Comparison of ENCODE assay signal across 8 mouse cellular contexts in genomic region chr3:116835770-116836680, GRCm38 (mm10). TPM values are rescaled to one million over a fixed set of nuclear protein-coding genes. Genes with fewer than 3 reads are reported as not detected.
DNase-seq lines count a peak whose midpoint lies in the region; ATAC-seq and TF ChIP-seq lines count a peak whose summit lies in the region.

No protein-coding gene starts in this region.

- no peak overlapping the region for H3K27ac ChIP-seq in cortical plate, adult 2 months (ENCODE audit: insufficient read depth, low read length)

- H3K4me3 ChIP-seq in cortical plate, adult 2 months (ENCODE audit: insufficient read depth, low read length): peak overlapping the region; percentile 15

- peak; percentile 94 for ATAC-seq in activated CD4-positive, CD25-positive, alpha-beta regulatory T cell, adult 4 months
- peak; percentile 96 for ATAC-seq in inflammation-experienced regulatory T-cells, adult 6 months
- ATAC-seq in megakaryocyte-erythroid progenitor cell, adult 5-6 weeks (replicated peaks; ENCODE audit: low FRiP score, low TSS enrichment, poor library complexity, severe bottlenecking): peak; percentile 92

- TF ChIP-seq POLR2A in cortical plate, adult 2 months (IDR thresholded peaks at IDR 0.05; ENCODE audit: extremely low read depth, insufficient read depth, low read length): no peak

- intact Hi-C loops in left cerebral cortex, postnatal 10 days (cut with DNase I): loop anchor here (5.0 to 10.0 kb wide), 3 partner anchors 59 to 504 kb away; partner anchors contain the start of gene Sass6

- DNase-seq in gastrocnemius, postnatal 10 days: peak; percentile 86
- peak; percentile 85 to 86 for DNase-seq in left cerebral cortex, postnatal 10 days (ENCODE audit: extremely low spot score in 1 of 2, low spot score in 2 of 2)
- DNase-seq in right cerebral cortex, postnatal 25 days: peak; percentile 73
- peak; percentile 66 to 87 for DNase-seq in urinary bladder, postnatal 4 days (ENCODE audit: low spot score in 2 of 2)

- peak; percentile 92 for TF ChIP-seq CTCF in cortical plate, adult 2 months (IDR thresholded peaks at IDR 0.05; ENCODE audit: extremely low read depth, insufficient read depth, low read length)

- no peaks in the 10 kb centered on the region for H3K4me1 ChIP-seq in cortical plate, adult 2 months (ENCODE audit: control insufficient read depth, insufficient read depth, low read length)

RNA-seq across cellular contexts. Expression of gene Frrs1, which starts 23.2 kb away (rescaled TPM):
- 10 to 100 TPM; 13.8 to 26.3 TPM for polyA plus RNA-seq in activated CD4-positive, CD25-positive, alpha-beta regulatory T cell, adult 4 months (2017; shearing (Covaris generic))
- 1.1 and 1.7 TPM in 2 replicates for polyA plus RNA-seq in cortical plate, adult 2 months (2012; rRNA removed)
- 1 to 10 TPM; 1.9 to 2.8 TPM for total RNA-seq in gastrocnemius, postnatal 10 days (2021)
- polyA plus RNA-seq in inflammation-experienced regulatory T-cells, adult 6 months (2017; shearing (Covaris generic)): 10 to 100 TPM; 11.5 to 44.9 (median 39.7) TPM
- 1 to 10 TPM; 1.8 to 3.1 TPM for total RNA-seq in left cerebral cortex, postnatal 10 days (2021)
- total RNA-seq in megakaryocyte-erythroid progenitor cell, adult 5-6 weeks (2014; fragmentation: Nextera tagmentation): 59.9 and 65.4 TPM in 2 replicates
- total RNA-seq in megakaryocyte-erythroid progenitor cell, adult 5-6 weeks (2017): 29.3 and 37.6 TPM in 2 replicates

RNA-seq across cellular contexts. Expression of gene Agl, which starts 28.1 kb away (rescaled TPM):
- 1 to 10 TPM; 1.8 to 2.6 TPM for polyA plus RNA-seq in activated CD4-positive, CD25-positive, alpha-beta regulatory T cell, adult 4 months (2017; shearing (Covaris generic))
- 16.3 and 16.7 TPM in 2 replicates for polyA plus RNA-seq in cortical plate, adult 2 months (2012; rRNA removed)
- 100 to 1,000 TPM; 369 to 472 TPM for total RNA-seq in gastrocnemius, postnatal 10 days (2021)
- 1 to 10 TPM; 1.8 to 3.1 (median 1.8) TPM for polyA plus RNA-seq in inflammation-experienced regulatory T-cells, adult 6 months (2017; shearing (Covaris generic))
- 10 to 100 TPM; 25.5 to 26.1 TPM for total RNA-seq in left cerebral cortex, postnatal 10 days (2021)
- 11.3 and 13.3 TPM in 2 replicates for total RNA-seq in megakaryocyte-erythroid progenitor cell, adult 5-6 weeks (2014; fragmentation: Nextera tagmentation)
- total RNA-seq in megakaryocyte-erythroid progenitor cell, adult 5-6 weeks (2017): 6.2 and 7.8 TPM in 2 replicates

Comparison
In these comparisons a context has a peak if more than half of its experiments do, and no peak if none do; other contexts are left out.
1. RNA of gene Frrs1, which starts 23.2 kb away (total RNA-seq): 29.3 to 65.4 TPM in megakaryocyte-erythroid progenitor cell, adult 5-6 weeks; 1.8 to 3.1 TPM in left cerebral cortex, postnatal 10 days and 1.9 to 2.8 TPM in gastrocnemius, postnatal 10 days; every median in the first group is over 4 times any median in the second.
2. RNA of gene Agl, which starts 28.1 kb away (total RNA-seq): 369 to 472 TPM in gastrocnemius, postnatal 10 days; 25.5 to 26.1 TPM in left cerebral cortex, postnatal 10 days and 6.2 to 13.3 TPM in megakaryocyte-erythroid progenitor cell, adult 5-6 weeks; every median in the first group is over 10 times any median in the second.
3. Peak in every context shown above with its lines, with median percentiles within 50 percentile points of each other: ATAC-seq and DNase-seq.